Mouse (Mus musculus) intestine, embryonic 15.5 days (tissue): ENCODE data around the gene 4933416C03Rik. TPM values are rescaled to one million over a fixed set of nuclear protein-coding genes. Genes with fewer than 3 reads are reported as not detected.

Experiments used
- polyA plus RNA-seq: library from polyadenylated mRNA; unstranded; fragments of >200 nt; fragmentation: Nextera tagmentation; extraction: Ambion mirVana; gene quantifications from 2 replicates; pipeline ENCODE4 v1.2.1, GENCODE M21; 2015

Gene 4933416C03Rik
- polyA plus RNA-seq, 1 experiment from 2014 or later: not detected

Other genes with a start within 250 kb of the 4933416C03Rik start
- gene Ptprr, start 95.7 kb downstream of the 4933416C03Rik start, polyA plus RNA-seq: 3.7 TPM in 2 replicates
- 4.6 and 4.7 TPM in 2 replicates for gene Ptprb, start 161.6 kb upstream of the 4933416C03Rik start, polyA plus RNA-seq